Mouse (Mus musculus): Measurements from ENCODE around the gene Pramel6.
"Not testable (repeated sequence)": the region's sequence is repeated elsewhere in the genome, so short reads cannot be mapped to it uniquely, and the experiment has no call there.

- not testable (repeated sequence) for TF ChIP-seq POLR2A (IDR thresholded peaks at IDR 0.05; ENCODE audit: borderline replicate concordance, control insufficient read depth, low read depth, low read length); CTCF (IDR thresholded peaks at IDR 0.05; ENCODE audit: control insufficient read depth, insufficient read depth, low read length)
Measured at GRCm38 (mm10) chr2:87496993-87497392, 9.4 kb upstream of the Pramel6 start, which contains the start of gene Pramel7.
